Mouse (Mus musculus): ENCODE measurements around the gene Lrrc10b. TPM values are rescaled to one million over a fixed set of nuclear protein-coding genes. Genes with fewer than 3 reads are reported as not detected.

Lrrc10b gene
- polyA plus RNA-seq, 1 experiment from 2014 or later = 2.0 TPM

- Histone ChIP-seq H3K9me3 (replicated peaks; ENCODE audit: control insufficient read depth, low read length, poor library complexity, severe bottlenecking) (no peaks in the 10 kb centered on the region), H3K27me3 (ENCODE audit: control insufficient read depth, insufficient read depth, low read depth, low read length) (peaks cover 29% of the 10 kb centered on the region), H3K4me2 (ENCODE audit: low read length) (no peak overlapping the region), H3K4me3 (ENCODE audit: low read depth, low read length) (no peak overlapping the region), H3K36me3 (ENCODE audit: control insufficient read depth, insufficient read depth, low read length) (no peaks in the 10 kb centered on the region), H3K4me1 (ENCODE audit: control insufficient read depth, insufficient read depth, low read length) (peaks cover 14% of the 10 kb centered on the region), H3K9ac (ENCODE audit: low read depth, low read length) (no peak overlapping the region), H3K27ac (ENCODE audit: low read length) (no peak overlapping the region)
- no peak for ATAC-seq
- 68% methylated on average over 4 of the region's 4 CpGs for WGBS
These were observed 2.4 kb downstream of the Lrrc10b start for GRCm38 (mm10) chr19:10454718-10455436.

GRCm38 (mm10) chr19:10449708-10450107 lies 7.6 kb downstream of the Lrrc10b start:
- Histone ChIP-seq H3K4me2 (ENCODE audit: low read length) (no peak overlapping the region), H3K36me3 (ENCODE audit: control insufficient read depth, insufficient read depth, low read length) (peaks cover 11% of the 10 kb centered on the region), H3K27me3 (ENCODE audit: control insufficient read depth, insufficient read depth, low read depth, low read length) (peaks cover under 1% of the 10 kb centered on the region; the same call in 1 of the 2 replicates), H3K27ac (ENCODE audit: low read length) (no peak overlapping the region), H3K9ac (ENCODE audit: low read depth, low read length) (no peak overlapping the region), H3K4me1 (ENCODE audit: control insufficient read depth, insufficient read depth, low read length) (peaks cover under 1% of the 10 kb centered on the region; the same call in 1 of the 2 replicates), H3K4me3 (ENCODE audit: low read depth, low read length) (no peak overlapping the region), H3K9me3 (replicated peaks; ENCODE audit: control insufficient read depth, low read length, poor library complexity, severe bottlenecking) (no peaks in the 10 kb centered on the region)
- ATAC-seq = peak; percentile 67
- WGBS = 6% methylated on average over 3 of the region's 3 CpGs

GRCm38 (mm10) chr19:10449190-10449589 lies 8.1 kb downstream of the Lrrc10b start:
- H3K27ac ChIP-seq (ENCODE audit: low read length) = no peak overlapping the region
- H3K9me3 ChIP-seq (replicated peaks; ENCODE audit: control insufficient read depth, low read length, poor library complexity, severe bottlenecking) = no peaks in the 10 kb centered on the region
- H3K9ac ChIP-seq (ENCODE audit: low read depth, low read length) = no peak overlapping the region
- H3K36me3 ChIP-seq (ENCODE audit: control insufficient read depth, insufficient read depth, low read length) = peaks cover 16% of the 10 kb centered on the region
- H3K4me2 ChIP-seq (ENCODE audit: low read length) = no peak overlapping the region
- H3K4me1 ChIP-seq (ENCODE audit: control insufficient read depth, insufficient read depth, low read length) = no peaks in the 10 kb centered on the region
- no peaks in the 10 kb centered on the region for H3K27me3 ChIP-seq (ENCODE audit: control insufficient read depth, insufficient read depth, low read depth, low read length)
- WGBS = 55% methylated on average over 6 of the region's 6 CpGs
- peak; percentile 36; the same call in 1 of the 2 replicates for ATAC-seq
- no peak overlapping the region for H3K4me3 ChIP-seq (ENCODE audit: low read depth, low read length)

- no peaks in the 10 kb centered on the region for H3K27me3 ChIP-seq (ENCODE audit: control insufficient read depth, insufficient read depth, low read depth, low read length)
- H3K9ac ChIP-seq (ENCODE audit: low read depth, low read length) = no peak overlapping the region
- 96% methylated on average over 7 of the region's 7 CpGs for WGBS
- H3K4me2 ChIP-seq (ENCODE audit: low read length) = no peak overlapping the region
- ATAC-seq = no peak
- H3K9me3 ChIP-seq (replicated peaks; ENCODE audit: control insufficient read depth, low read length, poor library complexity, severe bottlenecking) = no peaks in the 10 kb centered on the region
- no peaks in the 10 kb centered on the region for H3K4me1 ChIP-seq (ENCODE audit: control insufficient read depth, insufficient read depth, low read length)
- H3K36me3 ChIP-seq (ENCODE audit: control insufficient read depth, insufficient read depth, low read length) = peaks cover 22% of the 10 kb centered on the region
- H3K4me3 ChIP-seq (ENCODE audit: low read depth, low read length) = no peak overlapping the region
- H3K27ac ChIP-seq (ENCODE audit: low read length) = no peak overlapping the region
These were observed 9.0 kb downstream of the Lrrc10b start for GRCm38 (mm10) chr19:10448275-10448674.

- no peak overlapping the region for H3K4me3 ChIP-seq (ENCODE audit: low read depth, low read length)
- no peak overlapping the region for H3K27ac ChIP-seq (ENCODE audit: low read length)
- H3K4me1 ChIP-seq (ENCODE audit: control insufficient read depth, insufficient read depth, low read length) = no peaks in the 10 kb centered on the region
- H3K36me3 ChIP-seq (ENCODE audit: control insufficient read depth, insufficient read depth, low read length) = peaks cover 27% of the 10 kb centered on the region
- H3K9me3 ChIP-seq (replicated peaks; ENCODE audit: control insufficient read depth, low read length, poor library complexity, severe bottlenecking) = no peaks in the 10 kb centered on the region
- ATAC-seq = no peak
- 94% methylated on average over 15 of the region's 15 CpGs for WGBS
- H3K27me3 ChIP-seq (ENCODE audit: control insufficient read depth, insufficient read depth, low read depth, low read length) = no peaks in the 10 kb centered on the region
- no peak overlapping the region for H3K4me2 ChIP-seq (ENCODE audit: low read length)
- no peak overlapping the region for H3K9ac ChIP-seq (ENCODE audit: low read depth, low read length)
These were observed 12.4 kb downstream of the Lrrc10b start for GRCm38 (mm10) chr19:10444685-10445369.

GRCm38 (mm10) chr19:10437521-10437920 lies 19.8 kb downstream of the Lrrc10b start:
- H3K4me2 ChIP-seq (ENCODE audit: low read length) = no peak overlapping the region
- peaks cover 4% of the 10 kb centered on the region; the same call in 1 of the 2 replicates for H3K36me3 ChIP-seq (ENCODE audit: control insufficient read depth, insufficient read depth, low read length)
- H3K27me3 ChIP-seq (ENCODE audit: control insufficient read depth, insufficient read depth, low read depth, low read length) = no peaks in the 10 kb centered on the region
- no peaks in the 10 kb centered on the region for H3K9me3 ChIP-seq (replicated peaks; ENCODE audit: control insufficient read depth, low read length, poor library complexity, severe bottlenecking)
- no peak overlapping the region for H3K9ac ChIP-seq (ENCODE audit: low read depth, low read length)
- 70% methylated on average over 1 of the region's 1 CpGs for WGBS
- 0 out of 2 replicates have a peak, but pooled peaks cover 3% of the 10 kb centered on the region for H3K4me1 ChIP-seq (ENCODE audit: control insufficient read depth, insufficient read depth, low read length)
- H3K27ac ChIP-seq (ENCODE audit: low read length) = no peak overlapping the region
- no peak for ATAC-seq
- no peak overlapping the region for H3K4me3 ChIP-seq (ENCODE audit: low read depth, low read length)

GRCm38 (mm10) chr19:10436726-10437125 lies 20.5 kb downstream of the Lrrc10b start:
- 0 out of 2 replicates have a peak, but pooled peaks cover 3% of the 10 kb centered on the region for H3K4me1 ChIP-seq (ENCODE audit: control insufficient read depth, insufficient read depth, low read length)

GRCm38 (mm10) chr19:10435908-10436307 lies 21.4 kb downstream of the Lrrc10b start:
- no peak overlapping the region for H3K4me3 ChIP-seq (ENCODE audit: low read depth, low read length)
- H3K9me3 ChIP-seq (replicated peaks; ENCODE audit: control insufficient read depth, low read length, poor library complexity, severe bottlenecking) = no peaks in the 10 kb centered on the region
- 0 out of 2 replicates have a peak, but pooled peaks cover 3% of the 10 kb centered on the region for H3K4me1 ChIP-seq (ENCODE audit: control insufficient read depth, insufficient read depth, low read length)
- H3K4me2 ChIP-seq (ENCODE audit: low read length) = no peak overlapping the region
- H3K36me3 ChIP-seq (ENCODE audit: control insufficient read depth, insufficient read depth, low read length) = peaks cover 4% of the 10 kb centered on the region; the same call in 1 of the 2 replicates
- no peak overlapping the region for H3K9ac ChIP-seq (ENCODE audit: low read depth, low read length)
- ATAC-seq = peak; percentile 15; the same call in 1 of the 2 replicates
- H3K27me3 ChIP-seq (ENCODE audit: control insufficient read depth, insufficient read depth, low read depth, low read length) = no peaks in the 10 kb centered on the region
- H3K27ac ChIP-seq (ENCODE audit: low read length) = no peak overlapping the region
- 42% methylated on average over 3 of the region's 3 CpGs for WGBS

More at GRCm38 (mm10) chr19:10436726-10437125, 20.5 kb downstream of the Lrrc10b start:
- no peaks in the 10 kb centered on the region for H3K9me3 ChIP-seq (replicated peaks; ENCODE audit: control insufficient read depth, low read length, poor library complexity, severe bottlenecking)
- ATAC-seq = peak; percentile 40; the same call in 1 of the 2 replicates
- peaks cover 4% of the 10 kb centered on the region; the same call in 1 of the 2 replicates for H3K36me3 ChIP-seq (ENCODE audit: control insufficient read depth, insufficient read depth, low read length)
- WGBS = 47% methylated on average over 1 of the region's 1 CpGs
- no peaks in the 10 kb centered on the region for H3K27me3 ChIP-seq (ENCODE audit: control insufficient read depth, insufficient read depth, low read depth, low read length)
- no peak overlapping the region for H3K4me2 ChIP-seq (ENCODE audit: low read length)
- H3K4me3 ChIP-seq (ENCODE audit: low read depth, low read length) = no peak overlapping the region
- no peak overlapping the region for H3K9ac ChIP-seq (ENCODE audit: low read depth, low read length)
- no peak overlapping the region for H3K27ac ChIP-seq (ENCODE audit: low read length)

- Histone ChIP-seq H3K27ac (ENCODE audit: low read length) (no peak overlapping the region), H3K4me2 (ENCODE audit: low read length) (no peak overlapping the region), H3K9ac (ENCODE audit: low read depth, low read length) (no peak overlapping the region), H3K36me3 (ENCODE audit: control insufficient read depth, insufficient read depth, low read length) (peaks cover 2% of the 10 kb centered on the region; the same call in 1 of the 2 replicates), H3K9me3 (replicated peaks; ENCODE audit: control insufficient read depth, low read length, poor library complexity, severe bottlenecking) (no peaks in the 10 kb centered on the region), H3K4me1 (ENCODE audit: control insufficient read depth, insufficient read depth, low read length) (0 out of 2 replicates have a peak, but pooled peaks cover 3% of the 10 kb centered on the region), H3K4me3 (ENCODE audit: low read depth, low read length) (no peak overlapping the region), H3K27me3 (ENCODE audit: control insufficient read depth, insufficient read depth, low read depth, low read length) (no peaks in the 10 kb centered on the region)
- ATAC-seq = no peak
- WGBS = 74% methylated on average over 6 of the region's 6 CpGs
These were observed 22.3 kb downstream of the Lrrc10b start for GRCm38 (mm10) chr19:10434927-10435326.

All from midbrain, embryonic 16.5 days (tissue).